Mouse (Mus musculus): ENCODE data around the gene Ugt1a6b. TPM values are rescaled to one million over a fixed set of nuclear protein-coding genes. Genes with fewer than 3 reads are reported as not detected.

The Ugt1a6b gene
- polyA plus RNA-seq, 1 experiment from 2014 or later, result 2.2 TPM

DNA sequence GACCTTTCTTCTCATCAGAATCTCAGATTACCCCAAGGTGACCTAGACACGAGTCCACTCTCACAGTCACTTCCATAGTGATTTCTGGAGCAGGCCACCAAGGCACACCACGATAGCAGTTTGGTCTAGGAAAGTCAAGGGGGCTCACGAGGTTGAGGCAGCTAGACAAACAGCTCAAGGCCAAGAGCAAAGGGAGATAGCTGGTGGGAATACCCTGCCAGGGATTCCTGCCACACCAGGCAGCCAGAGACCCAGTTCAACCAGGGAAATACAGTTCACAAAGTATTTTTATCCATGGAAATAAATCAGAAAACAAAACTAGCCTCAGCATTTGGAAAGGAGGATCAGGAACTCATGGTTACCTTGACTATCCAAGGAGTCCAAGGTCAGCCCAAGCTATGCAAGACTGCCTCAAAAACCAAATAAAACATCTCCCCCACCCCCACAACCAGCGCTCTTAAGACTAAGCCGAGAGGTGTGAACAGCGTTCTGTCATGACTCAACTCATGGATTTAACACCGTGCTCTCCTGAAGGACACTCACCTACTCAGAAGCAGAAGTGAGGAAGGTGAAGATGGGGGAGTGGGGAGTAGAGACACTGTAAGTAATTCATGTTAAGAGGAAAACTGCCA, 161.3 kb downstream of the Ugt1a6b start:
- no peak overlapping the region for H3K4me3 ChIP-seq
- WGBS, result 92% methylated on average over 7 of the region's 7 CpGs
- no peak for ATAC-seq (ENCODE audit: low FRiP score)

DNA sequence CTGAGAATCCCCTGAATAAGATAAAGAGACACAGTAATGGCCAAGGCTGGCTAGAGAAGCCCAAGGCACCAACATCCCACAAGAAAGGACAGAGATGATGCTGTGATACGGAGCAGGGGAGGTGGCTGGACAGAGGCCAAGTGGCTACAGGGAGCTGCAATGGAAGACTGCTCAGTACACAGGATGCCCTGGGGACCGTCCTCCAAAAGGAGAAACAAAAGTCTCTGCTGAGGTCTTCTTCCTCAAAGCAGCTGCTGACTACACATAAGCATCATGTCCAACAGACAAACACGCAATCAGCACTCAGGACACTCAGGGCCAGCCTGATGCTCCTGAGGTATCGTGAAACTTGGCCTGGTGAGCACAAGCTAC, 161.8 kb downstream of the Ugt1a6b start:
- no peak overlapping the region for H3K4me2 ChIP-seq
- H3K27me3 ChIP-seq, result no peaks in the 10 kb centered on the region
- WGBS, result 78% methylated on average over 4 of the region's 4 CpGs
- peaks cover 100% of the 10 kb centered on the region for H3K36me3 ChIP-seq
- no peak for ATAC-seq (ENCODE audit: low FRiP score)
- no peak overlapping the region for H3K4me3 ChIP-seq
- H3K9me3 ChIP-seq, result no peaks in the 10 kb centered on the region
- no peak overlapping the region for H3K9ac ChIP-seq
- no peak overlapping the region for H3K27ac ChIP-seq
- H3K4me1 ChIP-seq (replicated peaks), result peaks cover 10% of the 10 kb centered on the region

More for the DNA sequence above, 161.3 kb downstream of the Ugt1a6b start:
- peaks cover 100% of the 10 kb centered on the region for H3K36me3 ChIP-seq
- no peak overlapping the region for H3K27ac ChIP-seq
- H3K4me1 ChIP-seq (replicated peaks), result peaks cover 15% of the 10 kb centered on the region
- H3K9ac ChIP-seq, result no peak overlapping the region
- no peak overlapping the region for H3K4me2 ChIP-seq
- no peaks in the 10 kb centered on the region for H3K27me3 ChIP-seq
- no peaks in the 10 kb centered on the region for H3K9me3 ChIP-seq

- H3K36me3 ChIP-seq, result peaks cover 90% of the 10 kb centered on the region
- no peak overlapping the region for H3K4me3 ChIP-seq
- no peaks in the 10 kb centered on the region for H3K27me3 ChIP-seq
- H3K4me1 ChIP-seq (replicated peaks), result peaks cover 5% of the 10 kb centered on the region
- no peak overlapping the region for H3K4me2 ChIP-seq
- ATAC-seq (ENCODE audit: low FRiP score), result no peak
- no peak overlapping the region for H3K27ac ChIP-seq
- WGBS, result 91% methylated on average over 13 of the region's 13 CpGs
- H3K9ac ChIP-seq, result no peak overlapping the region
- no peaks in the 10 kb centered on the region for H3K9me3 ChIP-seq
Measured at GRCm38 (mm10) chr1:88266123-88266522, 163.1 kb downstream of the Ugt1a6b start.

- Histone ChIP-seq H3K4me3 (no peak overlapping the region), H3K4me2 (no peak overlapping the region), H3K4me1 (replicated peaks) (peaks cover 2% of the 10 kb centered on the region; the same call in 1 of the 2 replicates), H3K36me3 (peaks cover 86% of the 10 kb centered on the region), H3K9ac (no peak overlapping the region), H3K9me3 (no peaks in the 10 kb centered on the region), H3K27me3 (no peaks in the 10 kb centered on the region), H3K27ac (no peak overlapping the region)
- 95% methylated on average over 6 of the region's 6 CpGs for whole genome bisulfite sequencing
- no peak for ATAC-seq (ENCODE audit: low FRiP score)
Measured at GRCm38 (mm10) chr1:88267489-88267888, 164.4 kb downstream of the Ugt1a6b start.

- no peak overlapping the region for H3K4me2 ChIP-seq
- H3K27ac ChIP-seq, result no peak overlapping the region
- H3K27me3 ChIP-seq, result no peaks in the 10 kb centered on the region
- no peaks in the 10 kb centered on the region for H3K9me3 ChIP-seq
- no peak overlapping the region for H3K4me3 ChIP-seq
- H3K9ac ChIP-seq, result no peak overlapping the region
- peaks cover 85% of the 10 kb centered on the region for H3K36me3 ChIP-seq
- no peak for ATAC-seq (ENCODE audit: low FRiP score)
- WGBS, result 89% methylated on average over 6 of the region's 6 CpGs
- no peaks in the 10 kb centered on the region for H3K4me1 ChIP-seq (replicated peaks)
Measured at GRCm38 (mm10) chr1:88268070-88268469, 165.0 kb downstream of the Ugt1a6b start.

Other genes with a start within 250 kb of the Ugt1a6b start
- gene Dgkd, start 250.0 kb upstream of the Ugt1a6b start, polyA plus RNA-seq (2015; fragmentation: Nextera tagmentation; extraction: Ambion mirVana), result 42.7 and 44.7 TPM in 2 replicates
- 26.5 and 26.6 TPM in 2 replicates for gene Usp40, start 94.7 kb upstream of the Ugt1a6b start, polyA plus RNA-seq (2015; fragmentation: Nextera tagmentation; extraction: Ambion mirVana)
- gene Ugt1a10, start 47.9 kb upstream of the Ugt1a6b start, polyA plus RNA-seq (2015; fragmentation: Nextera tagmentation; extraction: Ambion mirVana), result not detected in 2 replicates
- not detected in 2 replicates for gene Ugt1a9, start 32.5 kb upstream of the Ugt1a6b start, polyA plus RNA-seq (2015; fragmentation: Nextera tagmentation; extraction: Ambion mirVana)
- not detected in 2 replicates for gene Ugt1a8, start 15.4 kb upstream of the Ugt1a6b start, polyA plus RNA-seq (2015; fragmentation: Nextera tagmentation; extraction: Ambion mirVana)
- gene Ugt1a7c, start 8.2 kb upstream of the Ugt1a6b start, polyA plus RNA-seq (2015; fragmentation: Nextera tagmentation; extraction: Ambion mirVana), result 1.1 and 2.1 TPM in 2 replicates
- gene Ugt1a6a, start 31.6 kb downstream of the Ugt1a6b start, polyA plus RNA-seq (2015; fragmentation: Nextera tagmentation; extraction: Ambion mirVana), result 2.3 and 3.4 TPM in 2 replicates
- not detected in 2 replicates for gene Ugt1a5, start 62.8 kb downstream of the Ugt1a6b start, polyA plus RNA-seq (2015; fragmentation: Nextera tagmentation; extraction: Ambion mirVana)
- not detected in 2 replicates for gene Ugt1a2, start 97.3 kb downstream of the Ugt1a6b start, polyA plus RNA-seq (2015; fragmentation: Nextera tagmentation; extraction: Ambion mirVana)
- gene Dnajb3, start 102.5 kb downstream of the Ugt1a6b start, polyA plus RNA-seq (2015; fragmentation: Nextera tagmentation; extraction: Ambion mirVana), result 15.6 and 15.8 TPM in 2 replicates
- not detected in 2 replicates for gene Ugt1a1, start 108.7 kb downstream of the Ugt1a6b start, polyA plus RNA-seq (2015; fragmentation: Nextera tagmentation; extraction: Ambion mirVana)
- 0.66 and 0.79 TPM in 2 replicates for gene Mroh2a, start 123.7 kb downstream of the Ugt1a6b start, polyA plus RNA-seq (2015; fragmentation: Nextera tagmentation; extraction: Ambion mirVana)
- 82.0 and 82.8 TPM in 2 replicates for gene Hjurp, start 174.4 kb downstream of the Ugt1a6b start, polyA plus RNA-seq (2015; fragmentation: Nextera tagmentation; extraction: Ambion mirVana)
- gene Trpm8, start 174.4 kb downstream of the Ugt1a6b start, polyA plus RNA-seq (2015; fragmentation: Nextera tagmentation; extraction: Ambion mirVana), result 0.04 TPM in 1 of 2 replicates, not detected in the other